Mouse (Mus musculus) megakaryocyte, embryonic 14.5 days (primary cell): Measurements from ENCODE around the gene Tspyl3.

Source experiments
- FLI1 ChIP-seq: IDR thresholded peaks from 2 replicates; pipeline ENCODE4 v1.6.1; 2012; ENCODE audit warnings: low read length, inconsistent platforms, mixed read lengths
- GATA1 ChIP-seq: IDR thresholded peaks from 3 replicates; pipeline ENCODE4 v1.6.1; 2012; ENCODE audit warnings: mixed read lengths, low read length, inconsistent platforms, borderline replicate concordance

DNA sequence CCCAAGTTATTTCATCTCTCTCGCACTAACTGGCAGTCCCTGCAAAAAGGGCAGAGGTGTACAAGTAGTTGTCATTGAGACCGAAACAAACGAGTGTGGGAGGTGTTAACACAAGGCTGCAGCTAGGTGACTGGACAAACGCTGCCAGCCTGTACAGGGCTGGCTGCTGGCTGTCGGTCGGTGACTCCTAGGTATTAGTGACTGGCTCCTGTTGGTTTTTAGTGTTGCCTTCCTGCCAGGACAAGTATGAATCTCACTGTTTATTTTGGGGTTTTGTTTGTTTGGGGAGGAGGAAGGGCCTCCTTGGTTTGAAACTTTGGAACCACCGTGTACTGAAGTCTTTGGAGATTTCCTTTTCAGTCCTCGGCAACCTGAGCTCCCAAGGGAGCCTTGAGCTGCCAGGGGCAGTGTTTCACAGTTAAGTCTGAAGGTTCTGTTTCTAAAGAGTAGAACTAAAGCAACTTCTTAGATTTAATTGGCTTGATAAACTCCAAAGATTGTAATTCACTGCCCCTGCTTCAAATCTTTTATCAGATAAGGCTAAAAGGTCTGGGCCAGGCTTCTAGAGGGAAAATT is 49.2 kb downstream of the Tspyl3 start:
- TF ChIP-seq GATA1 = no peak
- no peak for TF ChIP-seq FLI1
